Mouse (Mus musculus): ENCODE data around the gene Mbd4. TPM values are rescaled to one million over a fixed set of nuclear protein-coding genes. Genes with fewer than 3 reads are reported as not detected.

The Mbd4 gene
- polyA plus RNA-seq, 1 experiment from 2014 or later: 22.2 TPM

- H3K27ac ChIP-seq (ENCODE audit: low read depth, low read length): no peak overlapping the region
- H3K9me3 ChIP-seq (ENCODE audit: control insufficient read depth, low read length): no peaks in the 10 kb centered on the region
- peaks cover 33% of the 10 kb centered on the region for H3K36me3 ChIP-seq (ENCODE audit: control insufficient read depth, insufficient read depth, low read length)
- no peak overlapping the region for H3K4me3 ChIP-seq (ENCODE audit: low read depth, low read length)
- no peaks in the 10 kb centered on the region for H3K4me1 ChIP-seq (replicated peaks; ENCODE audit: control insufficient read depth, insufficient read depth, low read length)
- H3K27me3 ChIP-seq (ENCODE audit: control insufficient read depth, insufficient read depth, low read length): no peaks in the 10 kb centered on the region
- no peak overlapping the region for H3K9ac ChIP-seq (ENCODE audit: low read depth, low read length)
- ATAC-seq (ENCODE audit: low FRiP score): no peak
- H3K4me2 ChIP-seq (replicated peaks; ENCODE audit: low read depth, low read length): no peak overlapping the region
- no peak for DNase-seq (ENCODE audit: low spot score)
- 93% methylated on average over 21 of the region's 21 CpGs for WGBS
Measured at GRCm38 (mm10) chr6:115792691-115793215, 60.4 kb downstream of the Mbd4 start.

- no peak for ATAC-seq (ENCODE audit: low FRiP score)
- H3K27ac ChIP-seq (ENCODE audit: low read depth, low read length): no peak overlapping the region
- peaks cover 28% of the 10 kb centered on the region for H3K36me3 ChIP-seq (ENCODE audit: control insufficient read depth, insufficient read depth, low read length)
- H3K4me2 ChIP-seq (replicated peaks; ENCODE audit: low read depth, low read length): no peak overlapping the region
- no peak for DNase-seq (ENCODE audit: low spot score)
- 93% methylated on average over 34 of the region's 34 CpGs for WGBS
- H3K27me3 ChIP-seq (ENCODE audit: control insufficient read depth, insufficient read depth, low read length): no peaks in the 10 kb centered on the region
- no peaks in the 10 kb centered on the region for H3K9me3 ChIP-seq (ENCODE audit: control insufficient read depth, low read length)
- no peak overlapping the region for H3K9ac ChIP-seq (ENCODE audit: low read depth, low read length)
- H3K4me3 ChIP-seq (ENCODE audit: low read depth, low read length): no peak overlapping the region
- H3K4me1 ChIP-seq (replicated peaks; ENCODE audit: control insufficient read depth, insufficient read depth, low read length): no peaks in the 10 kb centered on the region
Measured at GRCm38 (mm10) chr6:115791842-115792686, 61.1 kb downstream of the Mbd4 start.

GRCm38 (mm10) chr6:115791016-115791415, 62.2 kb downstream of the Mbd4 start:
- 87% methylated on average over 10 of the region's 10 CpGs for WGBS
- H3K27me3 ChIP-seq (ENCODE audit: control insufficient read depth, insufficient read depth, low read length): no peaks in the 10 kb centered on the region
- no peaks in the 10 kb centered on the region for H3K4me1 ChIP-seq (replicated peaks; ENCODE audit: control insufficient read depth, insufficient read depth, low read length)
- no peak for DNase-seq (ENCODE audit: low spot score)
- no peaks in the 10 kb centered on the region for H3K9me3 ChIP-seq (ENCODE audit: control insufficient read depth, low read length)
- H3K4me2 ChIP-seq (replicated peaks; ENCODE audit: low read depth, low read length): no peak overlapping the region
- no peak for ATAC-seq (ENCODE audit: low FRiP score)
- H3K4me3 ChIP-seq (ENCODE audit: low read depth, low read length): no peak overlapping the region
- peaks cover 23% of the 10 kb centered on the region for H3K36me3 ChIP-seq (ENCODE audit: control insufficient read depth, insufficient read depth, low read length)
- H3K9ac ChIP-seq (ENCODE audit: low read depth, low read length): no peak overlapping the region
- H3K27ac ChIP-seq (ENCODE audit: low read depth, low read length): no peak overlapping the region

Other genes with a start within 250 kb of the Mbd4 start
- gene Raf1, start 176.7 kb downstream of the Mbd4 start, polyA plus RNA-seq (2014; fragmentation: Nextera tagmentation; extraction: Ambion mirVana): 148 and 157 TPM in 2 replicates
- gene Tmem40, start 91.0 kb downstream of the Mbd4 start, polyA plus RNA-seq (2014; fragmentation: Nextera tagmentation; extraction: Ambion mirVana): 1.9 and 2.1 TPM in 2 replicates
- gene Cand2, start 78.8 kb downstream of the Mbd4 start, polyA plus RNA-seq (2014; fragmentation: Nextera tagmentation; extraction: Ambion mirVana): 20.2 and 23.3 TPM in 2 replicates
- gene Rpl32, start 44.6 kb downstream of the Mbd4 start, polyA plus RNA-seq (2014; fragmentation: Nextera tagmentation; extraction: Ambion mirVana): 1,766 and 1,778 TPM in 2 replicates
- gene Efcab12, start 15.0 kb downstream of the Mbd4 start, polyA plus RNA-seq (2014; fragmentation: Nextera tagmentation; extraction: Ambion mirVana): 2.1 TPM in 2 replicates
- 22.5 and 26.8 TPM in 2 replicates for gene Ift122, start 99 bp upstream of the Mbd4 start, polyA plus RNA-seq (2014; fragmentation: Nextera tagmentation; extraction: Ambion mirVana)
- 0.22 and 0.39 TPM in 2 replicates for gene Rho, start 78.4 kb upstream of the Mbd4 start, polyA plus RNA-seq (2014; fragmentation: Nextera tagmentation; extraction: Ambion mirVana)
- not detected in 2 replicates for gene H1foo, start 91.6 kb upstream of the Mbd4 start, polyA plus RNA-seq (2014; fragmentation: Nextera tagmentation; extraction: Ambion mirVana)
- 17.5 and 18.8 TPM in 2 replicates for gene Plxnd1, start 141.6 kb upstream of the Mbd4 start, polyA plus RNA-seq (2014; fragmentation: Nextera tagmentation; extraction: Ambion mirVana)